Mouse (Mus musculus): ENCODE measurements around the gene Cyp1a1.
A peak's percentile ranks its signal among the peaks of the same experiment; 100 is the strongest.
"Not testable (repeated sequence)": the region's sequence is repeated elsewhere in the genome, so short reads cannot be mapped to it uniquely, and the experiment has no call there.

The Cyp1a1 gene

DNA sequence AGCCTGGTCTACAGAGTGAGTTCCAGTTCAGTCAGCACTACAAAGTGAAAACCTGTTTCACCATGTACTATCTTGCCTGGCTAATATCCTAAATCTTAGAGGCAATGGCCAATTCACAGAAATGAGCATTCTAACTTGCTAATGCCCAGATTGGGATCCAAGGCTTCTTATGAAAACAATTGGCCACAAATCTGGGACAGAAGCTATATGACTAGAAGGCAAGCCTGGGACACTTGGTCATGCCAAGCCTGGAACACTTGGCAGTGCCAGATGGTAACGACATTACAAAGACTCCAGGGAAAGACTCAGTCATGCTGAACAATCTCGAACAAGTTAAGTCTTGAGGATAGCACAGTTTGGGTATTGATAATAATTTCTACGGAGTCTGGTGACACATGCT lies 18.8 kb downstream of the Cyp1a1 start:
- DNase-seq: no peak

DNA sequence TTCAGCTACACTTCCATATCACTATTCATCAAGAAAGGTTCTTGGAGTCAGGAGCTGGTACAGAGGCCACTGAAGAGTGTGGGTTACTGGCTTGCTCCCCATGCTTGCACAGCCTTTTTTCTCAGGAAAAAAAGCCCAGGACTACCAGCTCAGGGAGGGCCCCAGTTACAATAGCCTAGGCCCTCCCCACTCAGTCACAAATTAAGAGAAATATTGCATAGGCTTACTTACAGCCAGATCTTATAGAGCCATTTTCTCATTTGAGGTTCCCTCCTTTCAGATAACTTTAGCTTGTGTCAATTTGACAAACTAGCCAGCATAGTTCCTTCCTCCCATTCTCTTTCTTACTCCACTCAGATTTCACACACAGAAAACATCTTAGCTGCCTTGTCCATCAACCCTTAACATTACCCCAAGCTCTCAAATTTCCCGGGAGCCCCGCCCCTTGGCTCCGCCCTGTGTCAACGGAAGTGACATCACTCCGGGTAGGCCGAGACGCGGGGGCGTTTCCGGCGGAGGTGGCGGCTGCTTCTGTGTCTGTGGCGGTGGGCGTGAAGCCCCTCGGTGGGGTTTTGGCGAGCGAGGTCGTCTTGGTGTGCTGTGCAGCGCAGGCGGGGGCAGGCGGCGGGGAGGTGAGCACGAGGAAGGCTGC lies 20.5 kb downstream of the Cyp1a1 start, which contains the start of gene Edc3:
Gene Edc3, plus strand, starts transcription at position 473 of the 652 bp plus-strand sequence.
- DNase-seq: peak; percentile 75 to 91

- peak in 1 of 2 experiments; percentile 40 for DNase-seq
Observed at GRCm38 (mm10) chr9:57708720-57709274, 21.1 kb downstream of the Cyp1a1 start.

- DNase-seq: not testable (repeated sequence)
Observed at GRCm38 (mm10) chr9:57710214-57710613, 22.5 kb downstream of the Cyp1a1 start.

DNA sequence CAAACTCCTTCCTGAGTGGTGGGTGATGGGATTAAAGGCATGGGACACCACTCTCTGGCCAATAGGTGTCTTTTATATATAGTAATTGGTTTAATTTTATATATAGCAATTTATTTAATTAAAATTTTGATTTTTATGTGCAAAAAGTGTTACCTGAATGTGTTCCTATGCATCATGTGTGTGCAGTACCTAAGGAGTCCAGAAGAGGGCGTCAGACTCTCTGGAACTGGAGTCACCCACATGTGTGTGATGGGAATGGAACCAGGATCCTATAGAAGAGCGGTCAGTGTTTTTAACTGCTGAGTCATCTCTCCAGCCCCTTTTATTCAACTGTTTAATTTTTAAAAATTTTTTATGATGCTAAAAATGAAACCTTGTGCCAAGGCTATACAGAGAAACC lies 24.5 kb downstream of the Cyp1a1 start:
- DNase-seq: no peak

DNA sequence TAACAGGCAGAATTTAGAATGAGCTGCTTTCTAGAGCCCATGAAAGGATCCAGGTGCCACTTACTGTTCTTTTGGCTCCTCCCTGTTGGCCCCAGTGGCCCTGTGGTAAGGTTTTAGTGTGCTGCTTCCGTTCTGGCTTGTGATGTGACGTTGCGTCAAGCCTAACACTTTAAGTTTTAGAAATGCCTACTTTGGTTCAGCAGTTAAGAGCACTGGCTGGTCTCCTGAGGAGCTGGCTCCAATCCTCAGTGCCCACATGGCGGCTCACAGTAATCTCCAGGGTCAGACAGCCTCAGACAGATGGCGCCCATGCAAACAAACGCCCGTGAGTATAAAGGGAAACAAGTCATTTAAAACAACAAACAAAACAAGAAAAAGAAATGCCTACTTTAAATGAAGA lies 30.7 kb downstream of the Cyp1a1 start:
- DNase-seq: no peak

GRCm38 (mm10) chr9:57720736-57721135 lies 33.0 kb downstream of the Cyp1a1 start:
- no peak for DNase-seq

GRCm38 (mm10) chr9:57722371-57722770 lies 34.6 kb downstream of the Cyp1a1 start:
- DNase-seq: no peak

GRCm38 (mm10) chr9:57723315-57723715 lies 35.6 kb downstream of the Cyp1a1 start:
- DNase-seq: no peak

DNA sequence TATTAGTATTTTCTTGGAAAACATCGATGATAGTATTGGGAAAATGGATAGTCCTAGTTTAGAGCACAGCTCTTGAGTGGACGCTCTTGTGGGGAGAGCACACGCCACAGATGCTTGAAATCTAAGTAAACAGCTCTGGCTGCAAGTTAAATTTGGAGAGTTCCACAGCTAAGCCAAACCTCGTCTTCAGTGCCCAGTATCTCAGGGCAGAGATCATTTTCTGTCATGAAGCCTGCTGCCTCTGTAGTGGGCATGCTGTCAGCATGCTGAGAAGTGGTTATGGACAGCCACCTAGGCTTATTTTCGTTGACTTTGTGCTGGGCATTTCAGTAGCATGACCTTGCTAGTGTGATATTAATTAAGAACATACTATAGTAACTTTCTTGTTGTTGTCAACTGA lies 36.1 kb downstream of the Cyp1a1 start:
- DNase-seq: no peak

GRCm38 (mm10) chr9:57724701-57725100 lies 37.0 kb downstream of the Cyp1a1 start:
- no peak for DNase-seq

GRCm38 (mm10) chr9:57728312-57728711 lies 40.6 kb downstream of the Cyp1a1 start:
- DNase-seq: no peak

DNA sequence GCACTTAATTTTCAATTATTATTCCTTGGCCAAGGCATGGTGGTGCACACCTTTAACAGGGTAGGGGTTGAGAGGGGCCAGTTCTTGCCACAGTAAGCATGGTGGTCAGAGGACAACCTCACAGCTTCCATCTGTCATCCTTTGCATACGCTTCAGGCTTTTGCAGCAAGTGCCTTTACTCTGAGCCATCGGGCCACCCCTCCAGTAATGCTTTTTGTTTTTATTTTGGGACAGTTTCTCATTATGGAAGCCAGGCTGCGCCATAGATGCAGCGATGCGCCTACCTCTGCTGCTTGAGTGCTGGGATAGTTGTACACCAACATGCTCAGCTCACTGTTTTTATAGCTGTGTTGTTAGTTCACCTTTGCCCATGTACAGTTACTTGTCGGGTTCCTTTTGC lies 45.9 kb downstream of the Cyp1a1 start:
- no peak for DNase-seq

DNA sequence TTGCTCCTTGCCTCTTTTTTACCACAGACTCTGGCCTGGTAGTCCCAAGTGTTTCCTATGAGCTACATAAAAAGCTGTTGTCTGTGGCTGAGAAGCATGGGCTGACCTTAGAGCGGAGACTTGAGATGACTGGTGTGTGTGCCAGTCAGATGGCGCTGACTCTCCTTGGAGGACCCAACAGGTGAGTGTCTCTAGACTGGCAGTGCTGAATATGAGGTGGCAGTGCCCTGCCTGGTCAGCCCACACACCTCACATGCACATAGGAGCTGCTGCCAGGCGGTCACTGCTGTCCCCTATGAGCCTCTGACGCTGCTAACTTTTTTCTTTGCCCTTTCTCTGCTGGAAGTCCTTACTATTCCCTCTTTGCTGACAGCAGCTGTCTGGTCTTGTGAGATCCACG lies 52.1 kb downstream of the Cyp1a1 start:
- no peak for DNase-seq

- DNase-seq: peak in 1 of 2 experiments; percentile 53
Observed at GRCm38 (mm10) chr9:57744462-57745091, 56.8 kb downstream of the Cyp1a1 start.

GRCm38 (mm10) chr9:57747067-57747466 lies 59.3 kb downstream of the Cyp1a1 start:
- no peak for DNase-seq

DNA sequence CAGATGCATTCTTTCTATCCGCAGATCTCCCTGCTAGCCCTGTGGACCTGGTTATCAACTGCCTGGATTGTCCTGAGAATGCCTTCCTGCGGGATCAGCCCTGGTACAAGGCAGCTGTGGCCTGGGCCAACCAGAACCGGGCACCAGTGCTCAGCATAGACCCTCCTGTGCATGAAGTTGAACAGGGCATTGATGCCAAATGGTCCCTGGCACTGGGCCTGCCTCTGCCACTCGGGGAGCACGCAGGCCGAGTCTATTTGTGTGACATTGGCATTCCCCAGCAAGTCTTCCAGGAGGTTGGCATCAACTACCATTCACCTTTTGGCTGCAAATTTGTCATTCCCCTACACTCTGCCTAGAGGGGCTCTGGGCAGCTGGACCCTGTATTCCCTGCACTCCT lies 60.4 kb downstream of the Cyp1a1 start:
- no peak for DNase-seq

- no peak for DNase-seq
Observed at GRCm38 (mm10) chr9:57748831-57749230, 61.1 kb downstream of the Cyp1a1 start.

DNA sequence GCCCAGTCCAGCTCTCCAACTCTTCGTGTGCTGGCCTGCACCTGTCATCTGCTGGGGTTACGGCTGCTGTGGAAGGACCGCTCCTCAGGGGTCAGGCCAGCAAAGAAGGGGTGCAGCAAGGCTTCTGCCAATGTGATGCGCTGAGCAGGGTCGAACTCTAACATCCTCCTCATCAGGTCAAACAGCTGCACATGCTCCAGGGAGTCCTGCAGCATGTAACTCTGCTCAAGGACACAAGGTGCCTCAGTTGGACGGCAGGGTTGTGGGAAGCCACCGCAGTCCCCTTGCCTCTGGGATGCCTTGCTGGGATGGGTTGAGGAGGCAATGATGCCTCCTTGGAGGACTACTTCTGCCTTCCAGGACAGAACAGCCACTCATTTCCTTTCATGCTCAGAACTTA lies 63.2 kb downstream of the Cyp1a1 start:
- no peak for DNase-seq
